Mouse (Mus musculus) left cerebral cortex, postnatal 36 days (tissue): ENCODE measurements around the gene Cox4i1. TPM values are rescaled to one million over a fixed set of nuclear protein-coding genes. Genes with fewer than 3 reads are reported as not detected.

Experiments
- DNase-seq, 2 experiments: peaks; one replicate each; pipeline ENCODE4 v3.0.0; 2021 to 2022; ENCODE audit warnings: low spot score in 2 of 2, mixed read lengths in 1 of 2
- intact Hi-C: fragments of 180-260 bp; cut with DNase I; formaldehyde crosslinking; loops from one replicate; pipeline ENCODE4 v1.15.1; 2025
- total RNA-seq, 2 experiments: library from RNA; stranded (reverse); gene quantifications; 2 replicates each; pipeline ENCODE4 v1.2.3; 2021

The Cox4i1 gene
- 1,000 to 10,000 TPM; 1,069 to 1,237 TPM for total RNA-seq

DNA sequence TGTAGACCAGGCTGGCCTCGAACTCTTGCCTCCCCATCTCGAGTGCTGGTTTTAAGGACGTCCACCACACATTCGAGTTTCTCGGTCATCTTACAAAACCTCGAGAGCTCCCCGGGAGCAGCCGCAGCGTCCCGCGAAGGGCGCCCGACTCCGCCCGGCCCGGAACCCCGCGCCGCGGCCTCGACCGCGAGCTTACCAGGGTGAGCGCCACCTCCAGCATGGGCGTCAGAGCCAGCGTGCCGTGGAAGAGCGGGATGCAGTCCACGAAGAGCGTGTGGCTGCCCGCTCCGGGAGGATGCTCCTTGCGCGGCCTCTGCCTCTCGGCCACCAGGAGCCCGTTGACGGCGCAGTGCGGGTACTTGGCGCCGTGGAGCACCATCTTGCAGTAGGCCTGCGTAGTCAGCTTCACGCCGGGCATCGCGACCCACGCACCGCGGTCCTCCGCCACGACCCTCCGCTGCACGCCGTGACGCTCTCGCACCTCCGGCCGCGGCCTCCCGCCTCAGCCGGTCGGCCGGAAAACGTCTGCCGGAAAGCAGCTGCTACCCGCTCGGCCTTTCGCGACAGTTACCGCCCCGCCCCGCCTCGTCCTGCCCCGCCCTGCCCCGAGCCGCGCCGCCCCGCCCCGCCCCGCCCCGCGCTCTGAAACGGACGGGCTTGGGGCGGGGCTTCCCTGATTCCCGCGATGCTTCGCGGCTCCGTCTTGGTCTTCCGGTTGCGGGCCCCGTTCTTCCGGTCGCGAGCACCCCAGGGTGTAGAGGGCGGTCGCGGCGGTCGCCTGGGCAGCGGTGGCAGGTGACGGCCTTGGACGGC lies at the start of gene Cox4i1, which contains the start of gene Gm27021:
Gene Cox4i1, plus strand, starts transcription at position 662 of the 813 bp plus-strand sequence.
Gene Gm27021, minus strand, starts transcription at position 519 of the 813 bp plus-strand sequence.
- intact Hi-C loops: loop anchor here (5.0 kb wide), 1 partner anchor 50 kb away; no protein-coding TSS in a partner anchor
- DNase-seq: peak; percentile 91

DNA sequence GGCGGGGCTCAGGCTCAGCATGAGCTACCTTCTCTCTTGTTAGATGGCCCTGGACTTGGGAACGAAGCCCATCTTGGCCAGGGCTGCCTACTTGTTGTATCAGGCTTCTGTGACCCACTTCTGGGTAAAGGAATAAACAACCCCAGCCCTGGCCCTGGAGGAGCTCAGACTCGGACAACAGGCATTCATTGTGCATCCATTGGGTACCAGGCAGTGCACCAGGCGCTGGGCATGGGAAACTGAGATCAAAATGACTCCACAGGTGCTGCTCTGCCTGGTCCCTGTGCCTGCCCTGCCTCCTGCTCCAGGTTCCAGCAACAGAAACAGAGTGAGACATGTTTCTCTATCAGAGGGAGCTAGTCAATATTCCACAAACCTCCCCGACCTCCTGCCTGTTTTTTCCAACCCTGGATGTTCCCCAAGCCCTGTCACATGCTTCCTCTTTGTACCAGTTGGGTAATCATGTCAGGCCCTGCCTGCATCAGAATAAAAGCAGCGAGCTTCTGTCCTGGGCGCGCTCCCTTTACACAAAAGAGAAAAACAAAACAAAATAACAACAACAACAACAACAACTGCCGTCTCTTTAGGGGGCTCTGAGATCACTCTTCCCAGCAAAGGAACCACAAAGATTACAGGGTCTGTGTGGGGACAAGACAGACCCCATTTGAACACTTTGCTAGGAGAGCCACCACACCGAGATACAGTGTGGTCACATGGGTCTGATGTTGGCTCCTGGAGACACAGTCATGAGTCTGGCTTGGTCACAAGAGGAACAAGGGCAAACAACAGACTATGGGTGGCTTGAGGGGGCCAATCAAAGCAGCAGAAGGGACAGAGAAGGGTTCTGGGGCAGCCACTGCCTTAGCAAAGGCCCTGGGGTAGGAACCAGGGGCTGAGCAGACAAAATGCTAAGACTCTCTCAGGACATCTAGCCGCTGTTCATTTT lies 48.5 kb upstream of the Cox4i1 start:
- intact Hi-C loops: loop anchor here (5.0 kb wide), 1 partner anchor 48 kb away; the partner anchor contains the start of genes Cox4i1, Emc8 and Gm27021
- DNase-seq: peak in 1 of 2 experiments; percentile 42

DNA sequence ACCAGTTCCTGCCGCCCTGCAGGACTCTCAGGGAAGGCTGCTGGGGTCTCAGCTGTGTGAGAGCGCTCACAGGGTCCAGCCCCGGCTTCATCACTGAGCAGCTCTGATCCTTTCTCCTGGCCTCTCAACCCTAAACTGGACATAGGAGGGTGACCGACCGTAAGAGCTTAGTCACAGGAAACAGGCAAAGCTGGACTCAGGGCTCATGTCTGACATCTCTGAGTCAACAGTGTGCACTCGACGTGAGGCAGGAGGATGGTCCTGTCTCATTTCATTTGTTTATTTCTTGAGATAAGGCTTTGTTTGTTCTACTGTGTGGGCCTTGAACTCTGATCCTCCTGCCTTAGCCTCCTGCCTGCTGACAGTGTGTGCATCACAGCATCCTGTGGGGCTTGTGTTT lies 47.6 kb upstream of the Cox4i1 start:
- intact Hi-C loops: no loop called here
- DNase-seq: no peak

DNA sequence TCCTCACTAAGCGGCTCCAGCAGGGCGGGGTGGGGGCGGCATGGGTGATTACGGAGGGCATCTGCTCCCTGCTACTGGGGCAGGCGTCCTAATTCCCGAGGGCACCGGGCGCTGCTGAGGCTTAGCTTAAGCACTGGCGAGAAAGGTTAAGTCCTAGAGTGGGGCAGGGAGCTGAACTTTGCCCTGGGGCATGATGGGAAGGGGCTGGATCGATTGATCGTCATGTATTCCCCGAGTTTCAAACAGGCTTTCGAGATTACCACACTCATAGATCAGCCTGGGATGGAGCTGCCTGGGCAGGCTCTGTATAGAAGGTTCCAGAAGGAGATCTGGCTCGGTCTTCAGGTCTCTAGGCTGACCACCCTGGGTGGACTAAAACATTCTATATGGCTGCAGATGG lies 45.9 kb upstream of the Cox4i1 start:
- DNase-seq: no peak
- intact Hi-C loops: no loop called here

DNA sequence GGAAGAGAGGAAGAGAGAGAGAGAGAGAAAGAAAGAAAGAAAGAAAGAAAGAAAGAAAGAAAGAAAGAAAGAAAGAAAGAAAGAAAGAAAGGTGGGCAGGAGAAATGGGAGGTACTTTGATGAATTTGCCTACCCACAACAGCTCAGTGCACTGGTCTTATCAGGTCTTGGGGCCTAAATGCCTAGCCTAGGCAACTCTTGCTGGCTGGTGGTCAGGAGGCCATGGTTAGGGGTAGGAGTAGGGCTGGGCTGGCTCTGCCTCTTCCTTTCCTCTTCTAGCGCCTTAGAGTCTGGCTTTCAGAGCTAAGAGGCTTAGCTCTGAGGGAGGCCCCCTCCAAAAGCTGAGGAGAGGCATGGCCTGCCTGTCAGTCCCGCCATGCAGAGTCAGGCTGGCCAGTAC lies 44.4 kb upstream of the Cox4i1 start:
- DNase-seq: no peak
- intact Hi-C loops: no loop called here

DNA sequence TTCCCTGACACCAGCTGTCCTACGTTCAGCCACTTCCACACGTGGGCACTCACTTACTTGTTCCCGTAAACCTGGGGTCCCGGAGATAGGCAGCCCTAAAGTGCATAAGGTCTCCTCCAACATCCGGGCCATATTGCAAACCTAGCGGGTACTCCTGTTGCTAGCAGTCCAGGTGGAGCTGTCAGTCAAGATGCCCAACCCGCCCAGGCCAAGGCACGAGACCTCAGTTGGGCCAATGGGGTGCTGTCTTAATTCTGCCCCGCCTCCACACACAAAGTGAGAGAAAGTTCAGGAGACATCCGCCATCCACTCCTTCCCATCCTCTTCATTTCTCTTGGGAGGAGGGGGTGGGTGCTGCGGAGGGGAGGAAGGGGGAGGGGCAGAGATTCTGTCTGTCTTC lies 41.6 kb upstream of the Cox4i1 start:
- no peak for DNase-seq
- intact Hi-C loops: no loop called here

DNA sequence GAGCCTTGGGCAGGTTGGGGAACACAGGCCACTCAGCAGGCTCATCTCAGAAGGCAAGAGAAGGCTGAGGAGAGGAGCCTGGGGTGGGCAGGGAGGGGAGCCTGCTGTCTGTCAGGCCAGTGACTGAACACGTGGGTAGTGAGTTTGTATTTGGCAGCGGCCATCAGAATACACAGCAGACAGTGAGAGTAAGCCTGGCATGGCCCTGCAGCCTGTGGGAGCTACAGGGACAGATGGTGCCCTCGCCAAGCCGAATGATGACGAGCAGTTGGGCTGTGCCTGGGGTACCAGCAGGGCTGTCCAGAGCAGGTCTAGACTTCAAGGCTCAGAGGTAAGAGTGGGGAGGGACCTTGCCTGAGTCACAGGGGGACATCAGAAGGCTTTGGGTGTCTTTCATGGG lies 40.7 kb upstream of the Cox4i1 start:
- no peak for DNase-seq
- intact Hi-C loops: no loop called here

DNA sequence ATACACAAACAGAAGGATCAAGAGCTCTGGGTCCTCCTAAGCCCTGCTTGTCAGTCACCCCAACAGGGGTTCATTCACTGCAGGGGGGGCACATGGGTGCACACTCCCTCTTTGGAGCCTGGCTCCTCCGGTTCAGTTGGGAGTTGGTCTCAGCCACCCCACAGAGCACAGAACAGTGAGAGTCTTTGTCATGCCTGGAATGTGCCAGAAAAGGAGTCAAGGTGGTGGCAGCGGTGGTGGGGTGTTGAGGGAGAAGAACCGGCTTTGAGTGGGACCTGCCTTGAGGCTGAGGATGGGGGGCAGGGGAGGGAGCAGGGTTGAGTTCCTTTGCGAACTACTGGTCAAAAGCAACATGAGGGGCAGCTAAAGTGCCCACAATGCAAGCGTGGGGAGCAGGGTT lies 38.0 kb upstream of the Cox4i1 start:
- intact Hi-C loops: no loop called here
- DNase-seq: no peak

DNA sequence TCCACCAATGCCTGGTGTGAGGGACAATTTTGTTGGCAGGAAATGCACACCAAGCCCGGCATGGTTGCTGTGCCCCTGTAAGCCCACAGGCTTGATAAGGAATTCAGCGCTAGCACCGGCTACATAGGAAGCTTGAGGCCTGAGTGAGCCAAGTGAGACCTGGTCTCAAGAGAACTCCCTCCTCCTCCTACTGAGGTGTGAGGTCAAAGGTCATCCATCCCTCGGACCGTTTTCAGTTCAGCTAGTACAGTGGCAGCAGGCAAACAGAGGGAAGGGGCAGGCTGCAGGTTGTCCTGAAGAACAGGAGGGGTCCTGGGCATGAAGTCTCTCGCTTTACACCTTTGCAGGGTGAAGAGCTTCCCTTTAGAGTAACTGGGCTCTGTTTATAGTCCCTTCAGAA lies 37.2 kb upstream of the Cox4i1 start:
- DNase-seq: no peak
- intact Hi-C loops: no loop called here

DNA sequence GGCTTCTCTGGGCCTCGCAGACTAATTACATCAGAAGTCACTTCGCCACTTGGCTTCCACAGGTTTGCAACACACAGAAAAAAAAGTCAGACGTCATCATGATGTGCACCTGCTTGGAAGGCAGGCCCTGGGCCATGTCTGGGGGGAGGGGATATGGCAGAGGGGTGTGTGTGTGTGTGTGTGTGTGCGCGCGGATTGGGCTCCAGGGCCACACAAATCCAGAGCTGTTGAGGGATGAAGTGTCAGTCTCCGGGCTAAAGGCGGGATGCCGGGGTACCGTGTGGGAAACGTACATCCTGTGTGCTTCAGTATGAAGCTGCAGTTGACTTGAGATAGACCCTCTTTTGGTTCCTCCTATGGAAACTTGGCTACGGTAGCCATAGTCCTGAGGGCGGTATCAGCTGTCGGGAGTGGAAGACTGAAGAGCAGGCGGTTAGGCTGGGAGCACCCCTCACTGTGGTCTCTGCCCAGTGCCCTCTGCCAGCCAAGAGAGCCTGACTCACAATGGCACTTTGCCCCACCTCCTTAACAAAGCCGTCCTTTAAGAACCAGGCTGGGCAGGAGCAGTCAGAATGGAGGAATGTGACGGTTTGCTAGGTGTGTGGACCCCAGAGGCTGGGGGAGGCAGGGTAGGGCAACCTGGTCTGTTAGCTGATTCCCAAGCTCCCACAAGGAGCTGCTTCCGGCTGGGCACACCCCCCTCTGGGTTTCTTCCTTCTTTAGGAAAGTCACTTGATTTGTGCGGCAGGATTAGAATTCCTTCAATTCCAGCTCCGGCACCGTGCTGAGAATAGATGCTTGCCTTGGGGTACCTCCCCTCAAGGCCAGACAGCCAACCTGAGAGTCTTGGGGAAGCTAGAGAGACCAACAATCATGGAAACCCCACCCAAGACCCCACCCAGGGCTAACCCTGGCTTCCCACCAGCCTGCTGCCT lies 36.3 kb upstream of the Cox4i1 start:
- DNase-seq: no peak

DNA sequence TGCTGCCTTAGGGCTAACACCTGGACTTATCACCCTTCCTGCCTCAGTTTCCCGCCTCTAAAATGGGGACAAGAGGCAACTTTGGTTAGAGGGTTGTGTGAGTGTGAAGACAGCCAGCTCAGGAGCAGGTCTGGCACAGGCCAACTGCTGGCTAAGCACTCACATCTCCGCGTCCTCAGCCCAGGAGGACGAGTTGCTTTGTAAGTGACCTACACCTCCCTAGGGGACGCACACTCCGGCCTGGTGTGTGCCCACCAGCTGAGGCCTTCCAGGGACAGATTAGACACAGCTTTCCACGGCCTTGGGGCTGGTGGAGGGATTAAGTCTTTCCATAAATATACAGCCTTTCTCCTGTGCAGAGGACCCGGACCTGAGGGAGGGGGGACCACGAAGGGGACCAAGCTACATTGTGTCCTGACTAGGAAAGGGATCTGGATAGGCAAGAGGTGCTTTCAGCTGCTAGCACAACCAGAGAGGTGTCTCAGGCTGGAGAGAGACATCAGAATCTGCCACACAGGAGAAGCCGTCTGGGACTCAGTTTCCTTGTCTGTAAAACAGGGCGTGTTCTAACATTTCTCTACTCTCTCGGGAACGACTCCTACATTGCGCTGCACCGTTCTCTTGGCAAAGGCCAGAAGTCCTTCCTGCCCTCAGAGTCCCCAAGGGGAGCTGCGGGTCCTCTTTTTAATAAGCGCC lies 34.9 kb upstream of the Cox4i1 start:
- no peak for DNase-seq
- intact Hi-C loops: no loop called here

More for the DNA sequence above, 36.3 kb upstream of the Cox4i1 start:
- intact Hi-C loops: no loop called here

DNA sequence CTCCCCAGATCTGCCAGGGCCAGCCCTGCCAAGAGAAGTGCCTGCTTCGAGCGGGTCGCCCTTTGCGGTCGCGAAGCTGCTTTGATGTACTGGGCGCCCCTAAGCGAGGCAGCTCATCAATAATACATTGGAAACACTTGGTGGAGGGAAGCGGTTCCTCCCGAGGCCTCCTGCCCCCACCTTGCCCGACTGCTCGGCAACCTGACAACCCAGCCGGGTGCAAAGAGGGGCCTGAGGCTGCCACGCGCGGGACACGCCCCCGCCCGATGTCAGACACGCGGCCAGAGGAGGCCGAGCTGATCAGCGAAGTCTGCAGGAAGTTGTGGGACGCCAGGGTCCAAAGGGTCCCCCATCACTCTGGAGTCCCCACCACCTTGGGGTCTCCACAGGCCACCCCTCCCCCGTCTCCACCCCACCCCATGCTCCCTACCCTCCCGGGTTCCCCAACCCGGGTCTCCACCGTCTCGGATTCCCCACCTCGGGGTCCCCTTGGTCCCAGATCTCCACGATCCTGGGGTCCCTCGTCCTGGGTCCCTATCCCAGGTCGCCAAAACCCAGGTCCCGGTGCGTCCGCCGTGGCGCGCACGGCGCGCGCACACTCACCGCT lies 34.3 kb upstream of the Cox4i1 start:
- no peak for DNase-seq
- intact Hi-C loops: no loop called here

DNA sequence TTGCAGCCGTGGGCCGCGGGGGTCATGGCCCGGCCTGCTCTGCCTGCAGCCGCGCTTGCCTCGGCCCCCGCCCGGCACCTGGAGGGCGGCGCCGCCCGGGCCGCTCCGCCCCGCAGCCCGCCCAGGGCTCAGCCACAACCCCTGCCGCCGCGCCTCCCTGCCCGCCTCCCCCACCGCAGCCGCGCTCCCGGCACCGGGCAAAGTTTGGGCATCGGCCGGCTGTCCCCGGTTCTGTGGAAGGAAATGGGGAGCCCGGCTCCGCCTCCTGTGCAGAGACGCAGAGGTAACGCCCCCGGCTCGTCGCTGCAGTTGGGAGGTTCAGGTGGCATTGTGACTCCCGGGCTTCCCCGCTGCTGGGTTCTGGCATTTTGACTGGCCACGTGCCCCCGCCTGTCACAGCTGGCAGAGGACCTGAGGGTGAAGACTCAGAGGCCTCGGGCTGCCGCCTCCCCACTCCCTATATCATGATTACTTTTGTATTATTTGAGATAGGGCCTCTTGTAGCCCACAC lies 33.6 kb upstream of the Cox4i1 start:
- intact Hi-C loops: no loop called here
- DNase-seq: peak; percentile 35 to 46

DNA sequence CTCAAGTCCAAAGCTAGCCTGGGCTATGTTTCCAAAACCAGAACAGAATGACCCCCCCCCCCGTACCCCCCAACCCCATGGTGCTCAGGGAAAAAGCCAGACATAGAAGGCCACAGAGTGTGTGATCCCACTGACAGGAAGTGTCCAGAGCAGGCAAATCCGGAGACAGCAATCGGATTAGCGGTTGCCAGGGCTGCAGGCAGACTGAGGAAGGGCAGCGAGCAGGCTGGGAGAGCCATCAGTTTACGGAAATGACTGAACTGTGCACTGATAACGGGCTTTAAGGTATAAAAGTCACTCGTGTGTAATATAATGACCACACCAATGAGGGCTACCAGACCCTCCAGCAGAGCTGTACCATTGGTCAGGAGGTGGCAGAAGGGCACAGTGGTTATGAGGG lies 26.8 kb upstream of the Cox4i1 start:
- intact Hi-C loops: no loop called here
- no peak for DNase-seq

DNA sequence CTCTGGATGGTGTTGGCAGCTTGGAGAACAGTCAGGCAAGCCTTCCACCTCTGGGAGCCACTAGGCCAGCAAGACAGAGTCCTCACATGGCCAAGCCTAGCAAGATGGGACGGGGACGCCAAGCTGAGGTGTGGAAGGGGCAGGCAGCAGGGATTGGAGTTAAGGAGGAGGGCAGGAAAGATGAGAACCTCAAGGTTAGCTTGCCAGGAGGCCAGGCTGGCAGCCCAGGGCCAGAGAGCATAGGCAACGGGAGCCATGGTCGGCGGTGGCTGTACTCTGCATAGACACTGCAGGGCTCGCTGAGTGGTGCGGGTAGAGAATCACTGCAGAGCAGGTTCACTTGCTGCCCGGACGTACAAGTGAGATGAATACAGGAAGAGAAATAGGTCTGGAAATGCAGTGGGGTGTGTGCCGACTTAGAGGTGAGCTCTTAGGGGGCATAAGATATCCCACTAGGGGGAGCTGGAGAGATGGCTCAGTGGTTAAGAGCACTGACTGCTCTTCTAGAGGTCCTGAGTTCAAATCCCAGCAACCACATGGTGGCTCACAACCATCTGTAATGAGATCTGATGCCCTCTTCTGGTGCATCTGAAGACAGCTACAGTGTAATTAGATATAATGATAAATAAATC lies 25.9 kb upstream of the Cox4i1 start:
- DNase-seq: no peak
- intact Hi-C loops: no loop called here

DNA sequence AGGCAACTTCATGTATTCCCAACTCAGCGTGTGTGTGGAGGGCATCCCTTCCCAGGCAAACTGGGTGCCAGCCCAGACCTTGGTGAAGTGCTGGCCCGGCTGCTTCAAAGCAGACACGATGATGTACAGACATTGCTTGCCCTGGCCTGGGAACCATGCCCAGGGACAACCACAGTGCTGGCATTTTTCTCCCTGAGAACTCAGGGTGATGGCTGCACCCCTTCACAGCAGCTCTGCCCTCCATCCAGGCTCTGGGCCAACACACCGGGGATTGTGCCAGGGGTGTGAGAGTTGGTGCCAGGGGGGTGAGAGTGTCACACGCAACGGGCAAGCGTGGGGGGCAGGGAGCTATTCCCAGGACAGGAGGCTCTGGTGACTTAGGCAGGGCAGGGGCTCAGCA lies 23.4 kb upstream of the Cox4i1 start:
- DNase-seq: peak; percentile 56 to 57
- intact Hi-C loops: no loop called here

DNA sequence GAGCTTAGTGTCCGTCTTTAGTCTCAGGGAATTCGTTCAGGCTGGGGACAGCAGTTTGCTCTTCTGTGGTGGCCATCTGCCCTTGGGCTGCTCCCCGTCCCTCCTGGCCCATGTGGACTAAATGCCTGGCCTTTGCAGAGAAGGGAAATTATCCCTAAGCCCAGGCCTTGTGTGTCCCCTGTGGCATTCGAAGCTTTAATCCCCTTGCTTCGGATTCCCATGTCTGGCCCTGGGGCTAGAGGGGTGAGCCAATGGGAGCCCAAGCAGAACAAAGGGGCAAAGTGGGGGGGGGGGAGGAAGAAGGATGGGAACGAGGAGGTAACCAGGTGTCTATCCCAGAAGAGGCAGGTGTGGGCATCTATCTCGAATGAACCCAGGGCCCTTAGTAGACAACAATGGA lies 20.5 kb upstream of the Cox4i1 start, which contains the start of gene 1190005I06Rik:
Gene 1190005I06Rik, minus strand, starts transcription at position 101 of the 400 bp plus-strand sequence.
- no peak for DNase-seq
- intact Hi-C loops: no loop called here
